Mouse (Mus musculus) T-cell, adult 2 months (primary cell): ENCODE results near the gene Adam15.
A peak's percentile ranks its signal among the peaks of the same experiment; 100 is the strongest.

Experiments used
- DNase-seq: peaks from one replicate; pipeline ENCODE4 v3.0.0; 2022; ENCODE audit warnings: low spot score

The Adam15 gene

DNA sequence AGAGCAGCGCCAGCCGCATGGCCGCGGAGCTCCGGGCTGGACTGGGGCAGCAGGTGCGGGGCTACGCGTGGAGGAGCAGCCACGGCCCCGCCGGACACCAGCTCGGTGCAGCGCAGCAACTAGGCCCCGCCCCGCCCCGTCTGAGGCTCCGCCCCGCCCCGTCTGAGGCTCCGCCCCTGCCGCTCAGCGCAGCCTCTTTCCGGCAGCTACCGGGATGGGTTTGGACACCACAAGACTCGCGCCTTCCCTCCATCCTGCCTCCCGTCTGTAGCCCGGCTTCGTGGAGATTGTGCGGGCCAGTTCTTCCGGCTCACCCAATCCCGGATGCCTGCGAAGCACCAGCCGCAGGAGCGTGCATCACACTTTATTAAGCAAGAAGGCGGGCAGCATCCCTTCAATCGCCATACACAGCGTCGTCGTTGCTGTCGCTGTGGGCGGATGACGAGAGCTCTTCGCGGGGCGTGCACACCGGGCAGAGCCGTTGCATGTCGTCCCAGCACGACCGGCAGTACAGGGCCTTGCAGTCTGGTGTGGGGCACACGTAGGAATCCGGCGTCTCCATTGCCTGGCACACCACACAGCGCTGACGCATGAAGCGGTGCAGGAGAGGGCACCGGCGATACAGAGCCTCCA, at the start of gene Adam15:
Gene Adam15, minus strand, starts transcription at position 128 of the 633 bp plus-strand sequence.
- DNase-seq = peak; percentile 85

DNA sequence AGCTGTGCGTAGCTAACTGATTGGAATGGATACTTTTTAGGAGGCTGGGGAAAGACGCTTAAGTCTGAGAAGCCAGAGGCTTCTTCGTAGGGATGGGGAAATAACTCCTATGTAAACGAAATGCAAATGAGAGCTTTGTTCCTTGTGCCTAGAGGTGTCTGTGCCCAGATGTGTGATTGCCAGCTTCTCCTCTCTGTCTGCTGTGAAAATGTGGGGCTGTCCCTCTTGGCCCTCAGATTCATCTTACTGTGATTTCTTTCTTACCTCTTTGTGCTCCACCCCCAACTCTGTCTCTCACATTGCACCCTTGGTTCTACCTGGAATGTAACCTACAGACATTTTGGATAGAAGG, 46.8 kb upstream of the Adam15 start:
- DNase-seq = no peak

DNA sequence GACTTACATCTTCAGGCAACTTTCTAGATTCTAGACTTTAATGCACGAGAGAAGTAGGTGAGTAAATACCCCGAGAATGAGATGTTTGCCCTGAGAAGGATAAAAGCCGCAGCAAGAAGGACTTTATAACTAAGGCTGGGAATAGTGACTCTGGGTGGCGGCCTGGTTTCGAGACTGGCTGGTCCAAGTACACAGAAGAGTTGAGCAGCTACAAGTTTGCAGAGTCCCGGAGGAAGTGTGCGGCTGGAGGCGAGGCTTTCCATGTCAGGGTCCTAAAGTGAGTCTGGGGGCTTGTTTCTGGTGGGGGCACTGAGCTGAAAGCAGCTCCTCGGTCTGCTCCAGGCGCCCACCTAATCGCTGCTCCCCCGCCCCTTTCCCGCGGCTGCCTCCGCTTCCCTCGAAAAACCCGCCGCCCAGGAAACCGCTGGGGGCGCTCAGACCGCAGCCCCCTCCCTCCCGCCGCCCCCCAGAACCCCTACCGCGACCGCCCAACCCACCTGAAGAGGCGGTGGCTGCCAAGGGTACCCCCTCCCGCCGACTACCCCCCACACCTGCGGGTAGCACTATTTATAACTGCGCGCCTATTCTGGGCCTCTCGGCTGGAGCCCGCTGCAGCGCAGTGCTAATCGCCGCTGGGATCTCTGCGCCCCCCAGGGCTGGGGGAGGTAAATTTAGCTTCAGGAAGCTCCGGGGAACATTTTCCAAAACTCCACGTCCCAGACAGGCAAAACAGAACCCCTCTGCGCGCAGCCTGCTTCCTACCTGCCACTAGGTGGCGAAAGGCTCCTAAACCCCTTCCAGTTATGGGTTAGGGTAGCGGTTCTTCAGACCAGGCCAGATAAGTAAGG, 46.2 kb upstream of the Adam15 start:
- DNase-seq = peak; percentile 48

DNA sequence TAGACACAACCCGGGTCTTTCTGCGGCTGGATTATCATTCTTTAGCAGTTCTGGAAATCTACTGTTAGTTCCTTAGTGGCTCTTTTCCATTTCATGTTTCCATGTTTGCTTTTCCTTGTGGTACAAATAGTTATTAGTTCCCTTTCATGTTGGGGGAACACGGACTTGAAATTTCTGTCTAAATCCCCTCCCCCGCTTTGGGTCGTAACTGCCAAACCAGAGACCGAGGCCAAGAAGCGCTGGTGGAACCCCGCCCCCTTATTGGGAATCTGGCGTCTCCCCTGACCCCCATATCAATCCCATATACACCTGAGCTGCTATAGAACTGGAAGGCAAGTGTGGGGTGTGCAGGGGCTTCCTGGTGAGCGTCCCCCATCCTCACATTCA, 45.6 kb upstream of the Adam15 start:
- DNase-seq = no peak

DNA sequence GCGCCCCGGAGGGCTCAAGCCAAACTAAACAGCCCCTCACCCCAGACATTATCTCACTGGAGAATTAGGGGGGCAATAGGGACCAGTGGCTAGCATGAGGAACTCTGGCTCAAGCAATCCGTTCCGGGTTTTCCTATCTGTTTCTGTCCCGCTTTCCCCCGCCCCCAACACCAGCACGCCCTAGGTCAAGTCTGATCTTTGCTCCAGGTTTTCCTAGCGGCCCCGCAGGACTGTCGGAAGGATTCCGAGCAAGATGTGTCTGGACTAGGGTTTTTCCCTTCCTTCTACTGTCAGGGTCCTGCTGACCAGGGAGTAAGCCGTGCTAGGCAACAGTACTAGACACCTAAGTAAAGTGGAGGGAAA, 45.1 kb upstream of the Adam15 start:
- DNase-seq = no peak

DNA sequence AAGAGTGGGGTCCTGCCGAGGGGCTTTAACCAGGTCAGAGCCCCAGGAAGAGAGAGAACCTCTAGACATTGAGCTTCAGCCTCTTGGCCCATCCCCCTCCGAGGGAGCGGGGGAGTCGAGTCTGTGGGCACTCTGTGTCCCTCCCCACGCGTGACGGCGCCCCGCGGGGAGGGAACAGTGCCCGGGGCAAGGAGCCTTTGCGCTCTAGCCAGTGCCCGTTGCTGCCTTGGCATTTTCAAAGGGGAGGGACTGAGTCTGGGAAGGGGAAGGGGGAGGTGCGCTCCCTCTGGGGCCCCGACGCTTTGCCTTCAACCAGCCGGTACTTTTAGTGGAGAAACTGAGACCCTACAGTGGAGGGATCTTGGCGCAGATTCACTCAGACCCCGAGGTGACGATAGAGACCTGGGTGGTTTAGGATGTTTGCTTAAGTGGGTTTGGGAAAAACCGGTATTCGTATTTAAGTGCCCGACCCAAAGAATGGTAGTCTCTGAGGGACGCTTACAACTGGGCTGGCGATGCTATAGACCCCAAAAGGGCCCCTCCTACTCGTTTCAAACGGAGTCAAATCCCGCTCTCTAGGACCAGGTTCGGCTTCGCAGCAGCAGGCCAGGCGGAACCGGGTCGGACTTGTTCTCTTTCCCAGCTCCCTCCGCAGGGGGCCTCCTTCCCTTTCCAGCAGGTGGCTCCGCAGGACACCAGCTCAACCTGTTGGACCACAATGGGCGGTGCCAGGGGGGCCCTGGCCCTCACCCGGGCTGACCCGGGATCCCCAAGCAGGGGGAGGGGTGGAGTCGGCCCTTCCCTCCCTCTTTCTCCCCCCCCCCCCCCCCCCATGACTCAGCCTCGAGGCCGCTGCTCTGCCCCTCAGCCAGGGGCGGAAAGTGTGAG, 44.5 kb upstream of the Adam15 start, which contains the start of gene Zbtb7b:
Gene Zbtb7b, minus strand, starts transcription at position 771 of the 888 bp plus-strand sequence.
- peak; percentile 45 for DNase-seq

DNA sequence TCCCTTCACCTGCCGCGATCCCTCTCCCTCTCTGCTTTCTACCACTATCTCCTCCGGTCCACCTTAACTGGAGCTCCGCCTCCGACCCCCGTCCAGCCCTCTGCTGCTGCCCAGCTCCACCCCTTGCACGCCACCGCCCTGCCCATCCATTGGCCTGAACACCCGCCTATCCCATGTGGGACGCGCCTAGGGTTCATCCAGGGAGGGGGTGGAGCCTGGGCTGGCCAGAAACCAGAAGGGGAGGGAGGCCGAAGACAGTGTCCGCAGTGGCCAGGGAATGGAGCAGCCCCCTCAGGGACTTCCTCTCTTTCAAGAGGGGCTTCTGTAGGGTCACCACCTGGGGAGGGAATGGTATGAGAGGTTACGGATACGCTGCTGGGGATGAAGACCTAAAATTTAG, 43.8 kb upstream of the Adam15 start:
- peak; percentile 86 for DNase-seq

DNA sequence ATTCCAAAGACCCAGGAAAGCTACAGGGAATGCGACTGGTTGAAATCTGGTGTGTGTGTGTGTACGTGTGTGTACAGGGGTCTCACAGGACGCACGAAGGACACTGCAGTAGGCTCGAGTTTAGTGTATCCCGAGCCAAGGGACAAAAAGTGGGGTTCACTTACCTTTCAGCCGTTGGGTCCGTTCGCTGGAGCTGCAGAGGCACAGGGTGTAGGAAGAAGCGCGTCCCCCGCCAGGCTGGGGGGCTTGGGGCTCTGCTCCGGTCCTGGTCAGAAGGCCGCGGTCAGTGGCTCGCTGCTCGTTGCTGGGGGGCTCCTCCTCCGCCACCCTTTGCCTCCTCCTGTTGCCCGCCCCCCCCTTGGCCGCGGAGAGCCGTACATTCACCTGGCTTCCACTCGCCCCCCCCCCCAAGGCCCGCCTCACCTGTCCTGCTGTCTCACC, 43.1 kb upstream of the Adam15 start:
- DNase-seq = no peak

DNA sequence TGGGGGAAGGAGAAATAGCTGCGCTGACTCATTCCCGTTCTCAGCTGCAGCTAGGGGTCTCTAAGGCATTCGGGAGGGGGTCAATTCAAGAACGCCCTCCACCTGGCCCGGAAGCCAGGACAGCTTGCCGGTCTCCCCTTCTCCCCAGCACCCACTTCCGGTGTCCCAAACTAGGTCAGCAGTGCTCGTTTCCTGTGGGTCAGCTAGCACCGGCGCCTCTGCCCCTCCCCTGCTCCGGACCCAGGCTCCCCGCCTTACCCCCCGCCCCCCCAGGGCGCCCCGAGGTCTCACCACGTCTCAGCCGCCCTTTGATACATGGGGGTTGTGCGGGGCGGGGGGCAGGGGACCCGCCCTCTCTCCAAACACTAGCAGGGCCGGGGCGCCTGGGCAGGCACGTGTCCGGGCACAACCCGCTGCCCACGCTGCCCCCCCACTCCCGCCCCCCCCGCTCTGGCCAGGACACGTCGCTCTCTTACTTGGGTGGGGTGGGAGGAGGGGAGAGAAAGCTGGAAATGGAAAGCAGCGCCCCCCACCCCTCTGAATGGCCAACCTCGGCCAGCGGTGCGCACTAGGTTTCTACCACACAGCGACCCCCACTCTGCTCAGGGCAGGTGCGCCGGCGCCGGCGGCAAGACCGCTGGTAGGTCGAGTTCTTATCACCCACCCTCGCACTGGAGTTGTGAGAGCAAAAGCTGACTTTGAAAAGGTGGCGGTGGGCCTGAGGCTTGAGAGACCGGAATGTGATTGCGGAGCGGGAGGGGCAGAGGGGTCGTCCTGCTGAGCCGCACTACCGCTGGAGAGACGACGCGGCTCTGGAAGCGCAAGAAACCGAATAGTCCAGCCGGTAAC, 42.1 kb upstream of the Adam15 start:
- no peak for DNase-seq

DNA sequence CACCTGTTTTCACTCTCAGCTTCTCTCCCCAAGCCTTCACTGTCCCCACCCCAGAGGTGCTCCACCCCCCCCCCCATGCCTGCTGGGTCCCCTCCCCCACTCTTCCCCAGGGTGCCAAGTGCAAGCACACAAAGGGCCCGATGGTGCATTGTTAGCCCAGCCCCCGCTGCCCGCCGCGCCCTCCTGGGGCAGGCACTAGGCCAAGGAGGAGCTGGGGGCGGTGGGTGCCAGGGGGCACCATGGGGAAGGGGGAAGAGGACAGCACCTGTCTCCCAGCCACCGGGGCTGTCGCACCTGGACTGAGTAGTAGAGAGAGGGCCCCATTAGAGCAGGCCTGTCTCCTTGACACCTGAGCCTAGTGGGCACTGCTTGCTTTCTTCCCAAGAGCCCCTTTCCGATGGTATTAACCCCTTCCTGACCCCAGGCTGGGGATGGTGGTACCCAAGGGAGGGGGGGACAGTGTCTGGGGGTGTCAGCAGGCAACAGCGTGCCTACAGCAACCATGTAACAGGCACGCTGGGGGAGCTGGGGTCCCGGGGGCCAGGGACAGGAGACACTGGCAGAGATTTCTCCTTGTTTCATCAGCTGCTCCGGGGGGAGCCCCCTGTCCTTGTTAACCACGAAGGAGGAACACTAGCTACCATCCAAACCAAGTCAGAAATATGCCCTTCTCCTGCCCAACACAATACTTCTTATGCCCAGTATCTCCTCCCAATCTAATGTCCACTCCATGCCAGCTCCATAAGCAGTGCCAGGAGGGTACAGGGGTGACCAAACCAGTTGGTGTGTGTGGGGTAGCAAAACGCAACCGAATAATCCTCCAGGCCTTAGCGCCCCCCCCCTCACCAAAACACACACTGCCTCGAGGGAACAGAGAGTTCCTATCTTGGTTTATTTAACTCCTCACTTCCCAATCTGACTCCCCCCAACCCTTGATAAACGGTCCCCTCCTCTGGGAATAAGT, 41.2 kb upstream of the Adam15 start:
- no peak for DNase-seq

DNA sequence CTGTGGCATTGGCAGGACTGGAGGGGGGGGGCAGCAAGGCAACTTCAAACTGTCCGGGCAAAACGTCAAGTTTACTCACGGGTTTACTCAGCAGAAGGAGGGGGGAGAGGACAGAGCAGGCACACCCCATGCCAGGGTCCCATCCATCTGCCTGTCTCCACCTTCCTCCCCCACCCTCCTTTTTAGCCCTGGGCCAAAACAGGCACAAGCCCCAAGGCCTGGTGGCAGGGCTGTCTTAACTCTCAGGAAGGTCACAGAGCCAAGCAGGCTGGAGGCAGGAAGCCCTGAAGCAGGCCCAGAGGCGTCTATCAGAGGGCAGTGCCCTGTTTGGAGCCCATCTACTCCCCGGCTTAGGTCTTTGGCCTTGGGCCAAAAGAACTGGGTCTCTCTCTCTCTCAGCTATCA, 40.3 kb upstream of the Adam15 start:
- DNase-seq = no peak

DNA sequence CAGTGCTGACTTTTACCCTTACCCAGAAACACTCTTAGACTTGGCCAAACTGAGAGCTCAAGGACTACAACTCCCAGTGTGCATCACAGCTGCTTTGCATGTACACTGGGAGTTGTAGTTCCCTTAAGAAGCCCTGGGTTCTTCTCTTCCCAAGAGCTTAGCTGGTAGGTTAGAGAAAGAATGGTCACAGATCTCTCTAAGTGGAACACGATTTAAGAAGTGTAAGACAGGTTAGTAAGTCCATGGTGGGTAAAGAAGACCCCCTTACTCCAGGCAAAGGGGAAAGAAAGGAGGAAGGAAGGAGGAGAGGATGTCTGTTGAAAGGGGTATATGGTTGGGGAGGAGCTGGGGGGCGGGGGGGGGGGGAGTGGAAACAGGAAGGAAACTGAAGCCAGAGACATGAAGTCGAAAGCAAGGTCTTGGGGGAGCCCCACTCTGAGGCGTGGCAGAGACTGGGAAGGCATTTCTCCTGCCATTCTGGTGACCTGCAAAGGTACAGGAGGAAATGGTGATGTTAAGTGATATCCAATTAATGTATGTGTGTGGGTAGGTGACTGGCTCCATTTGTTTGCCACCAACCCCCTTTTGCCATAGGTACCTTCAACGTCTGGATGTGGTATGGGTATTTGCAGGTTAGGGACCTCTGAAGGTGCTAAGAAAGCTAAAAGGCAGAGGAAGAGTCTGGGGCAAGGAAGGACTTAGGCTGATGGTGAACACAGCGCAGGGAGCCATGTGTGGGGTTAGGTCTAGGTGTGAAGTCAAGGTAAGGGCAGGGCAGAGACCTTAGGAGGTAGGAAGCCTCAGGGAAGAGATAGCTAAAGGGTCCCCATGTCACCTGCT, 39.3 kb upstream of the Adam15 start:
- DNase-seq = peak; percentile 60

DNA sequence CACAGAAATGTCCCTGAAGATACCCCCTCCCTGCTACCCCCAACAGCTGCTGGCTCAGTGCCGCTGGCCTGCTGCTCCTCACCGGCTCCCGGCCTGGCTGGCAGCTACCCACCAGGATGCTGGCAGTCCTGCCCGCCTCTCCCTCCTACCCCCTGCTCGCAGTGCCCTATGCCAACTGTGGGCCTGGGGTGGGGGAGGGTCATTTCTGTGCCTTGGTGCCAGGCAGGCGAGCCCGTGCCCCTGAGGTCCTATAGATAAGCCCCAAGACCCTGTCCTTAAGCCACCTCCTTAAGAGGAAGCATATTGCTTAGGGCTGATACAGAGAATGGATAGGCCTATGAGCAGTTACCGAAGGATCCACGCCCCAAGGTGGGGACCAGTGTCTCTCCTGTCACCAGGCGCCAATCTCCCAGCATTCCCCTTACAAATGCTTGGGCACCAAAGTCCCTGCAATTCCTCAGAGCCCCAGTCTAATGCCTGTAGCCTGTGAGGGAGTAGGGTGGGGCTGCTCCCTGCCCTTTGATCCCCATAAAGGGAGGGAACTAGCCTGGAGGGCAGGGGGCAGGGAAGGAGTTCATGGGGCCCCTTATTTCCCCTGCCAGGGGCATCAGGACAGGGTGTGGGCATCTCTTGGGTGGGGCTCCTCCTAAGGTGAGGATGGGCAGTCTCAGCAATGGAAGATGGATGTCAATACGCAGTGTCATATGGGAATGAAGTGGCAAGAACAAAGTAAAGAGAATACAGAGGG, 38.5 kb upstream of the Adam15 start:
- DNase-seq = no peak

DNA sequence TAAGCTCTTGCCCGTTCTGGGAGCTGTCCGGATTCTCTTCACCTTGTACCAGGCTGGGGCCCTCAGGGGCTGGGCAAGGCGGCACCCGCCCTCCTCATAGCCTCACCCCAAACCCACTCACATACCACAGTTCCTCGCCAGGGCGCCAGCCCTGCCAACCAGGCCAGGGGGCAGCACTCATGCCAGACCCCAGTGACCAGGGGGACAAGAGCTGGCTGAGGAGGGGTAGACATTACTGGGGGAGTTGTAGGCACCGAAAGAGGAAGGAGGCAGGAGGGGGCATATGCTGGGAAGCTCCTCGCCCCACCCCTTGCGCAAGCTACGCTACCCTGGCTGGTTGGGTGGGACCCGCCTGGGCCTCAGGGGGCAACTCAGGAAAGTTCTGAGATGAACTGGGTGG, 37.8 kb upstream of the Adam15 start:
- no peak for DNase-seq

DNA sequence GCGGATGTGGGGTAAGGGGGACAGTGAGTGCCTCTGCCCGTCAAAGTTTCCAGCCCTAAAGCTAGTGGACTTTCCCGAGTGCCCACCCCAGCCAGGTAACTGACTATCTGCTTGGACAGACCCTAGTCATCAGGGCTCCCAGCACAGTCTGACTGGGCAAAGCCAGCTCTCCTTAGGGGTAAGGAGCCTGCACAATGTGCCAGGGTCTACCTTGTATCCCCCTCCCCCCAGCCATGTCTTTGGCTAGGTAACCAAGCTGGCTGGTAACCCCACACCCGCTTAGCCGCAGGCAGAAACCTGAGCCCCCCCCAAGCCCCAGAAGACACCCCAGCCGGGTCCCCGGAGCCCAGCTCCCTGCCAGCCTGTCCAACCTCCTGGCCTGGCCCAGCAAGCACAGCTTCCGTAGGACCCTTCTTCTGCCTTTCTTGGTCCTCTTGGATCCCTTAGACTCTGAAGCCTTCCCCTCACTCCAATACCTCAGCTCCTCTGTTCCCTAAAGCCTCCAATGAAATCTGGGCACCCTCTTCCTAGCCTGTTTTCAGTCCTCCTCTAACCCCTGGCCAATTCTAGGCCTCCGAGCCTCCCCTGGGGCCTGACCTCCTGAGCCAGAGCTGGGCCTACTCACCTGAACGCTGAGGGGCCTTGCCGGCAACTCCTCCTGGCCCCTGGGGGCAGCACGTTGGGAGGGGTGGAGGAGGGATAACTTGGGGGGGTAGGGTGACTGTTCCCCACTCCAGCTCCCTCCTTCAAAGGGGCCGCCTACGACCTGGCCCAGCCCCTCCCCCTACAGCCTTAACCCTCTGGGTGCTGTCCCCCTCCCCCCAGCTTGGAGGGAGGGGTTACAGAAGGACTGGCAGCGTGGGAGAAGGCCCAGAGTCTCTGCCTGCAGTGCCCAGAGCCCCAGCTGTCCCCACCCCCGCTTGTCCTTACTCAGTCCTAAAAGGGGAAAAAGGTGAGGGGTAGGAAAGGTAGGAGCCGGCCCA, 36.9 kb upstream of the Adam15 start:
- DNase-seq = no peak

DNA sequence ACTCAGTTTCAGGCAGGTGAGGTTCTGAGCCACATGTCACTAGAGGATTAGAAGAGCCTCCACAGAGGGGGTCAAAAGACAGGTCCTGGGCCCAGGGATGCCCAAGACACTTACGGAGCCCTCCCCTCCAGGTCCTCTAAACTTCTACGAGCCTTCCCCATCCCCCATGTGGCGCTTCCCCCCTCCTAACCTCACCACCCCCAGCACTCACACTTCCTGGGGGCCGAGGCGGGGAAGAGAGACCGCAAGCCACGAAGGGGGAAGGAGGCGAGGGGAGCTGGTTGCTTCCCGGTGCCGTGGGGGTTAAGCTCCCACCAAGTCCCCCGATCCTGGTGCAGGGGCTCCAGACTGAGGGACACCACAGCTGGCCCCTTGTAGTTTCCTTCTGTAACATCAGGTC, 35.7 kb upstream of the Adam15 start:
- DNase-seq = no peak

DNA sequence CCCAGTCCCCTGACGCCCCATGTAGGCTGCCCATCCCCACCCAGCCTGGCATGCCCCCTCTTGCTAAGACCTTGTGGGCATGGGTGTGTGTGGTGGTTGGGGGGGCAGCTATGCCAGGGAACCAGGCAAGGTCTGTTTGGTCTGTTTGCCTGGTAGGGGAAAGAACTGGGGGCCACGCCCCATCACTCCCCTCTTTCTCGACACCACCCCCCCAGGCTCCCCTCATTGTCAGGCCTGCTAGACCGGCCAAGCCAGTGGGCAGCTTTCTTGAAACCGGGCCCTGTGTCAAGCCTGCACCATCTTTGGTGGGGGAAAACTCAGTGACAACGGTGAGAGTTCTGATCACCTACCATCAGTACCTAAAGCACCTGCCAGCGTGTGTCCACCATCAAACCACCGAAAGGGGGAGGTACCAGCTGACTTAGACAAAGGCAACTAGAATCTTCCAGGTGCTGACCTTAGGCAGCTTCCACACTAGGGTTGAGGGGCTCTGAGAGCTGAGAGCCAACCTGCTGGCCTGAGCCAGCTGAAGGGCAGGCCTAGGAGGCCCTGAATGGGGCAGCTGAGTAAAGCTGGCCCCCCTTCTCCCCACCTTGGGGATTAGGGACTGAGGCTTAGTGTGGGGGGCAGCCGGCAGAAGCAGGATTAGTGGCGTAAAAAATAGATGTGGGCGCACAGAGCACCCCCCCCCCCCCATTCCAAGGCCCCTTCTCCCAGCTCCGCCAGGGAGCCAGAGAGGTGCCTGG, 34.7 kb upstream of the Adam15 start:
- DNase-seq = no peak
